Mouse (Mus musculus) erythroblast, embryonic 14.5 days (primary cell): ENCODE data around the gene Nup85. TPM values are rescaled to one million over a fixed set of nuclear protein-coding genes. Genes with fewer than 3 reads are reported as not detected.

Experiments used
- H3K27me3 ChIP-seq: 2 replicates; pipeline ENCODE4 v1.6.1; 2012; ENCODE audit warnings: inconsistent platforms; ENCODE audit not compliant: control insufficient read depth
- H3K36me3 ChIP-seq: 2 replicates; pipeline ENCODE4 v1.6.1; 2012; ENCODE audit warnings: mild to moderate bottlenecking, inconsistent platforms; ENCODE audit not compliant: control insufficient read depth
- H3K4me1 ChIP-seq: 2 replicates; pipeline ENCODE4 v1.6.1; 2012; ENCODE audit warnings: inconsistent platforms; ENCODE audit not compliant: control insufficient read depth
- H3K4me3 ChIP-seq: replicated peaks from 2 replicates; pipeline ENCODE3; 2012; ENCODE audit warnings: moderate library complexity, mild to moderate bottlenecking, inconsistent platforms
- H3K9me3 ChIP-seq: 2 replicates; pipeline ENCODE4 v1.6.1; 2012; ENCODE audit warnings: low read length, inconsistent platforms, mixed read lengths; ENCODE audit not compliant: control insufficient read depth
- GATA1 ChIP-seq: IDR thresholded peaks from 2 replicates; pipeline ENCODE4 v1.6.1; 2012; ENCODE audit warnings: low read length, inconsistent platforms, mixed read lengths
- TAL1 ChIP-seq: IDR thresholded peaks from 3 replicates; pipeline ENCODE4 v1.6.1; 2012; ENCODE audit warnings: low read length, inconsistent platforms, mixed read lengths
- polyA plus RNA-seq: library from polyadenylated mRNA; stranded (reverse); fragments of >175 nt; gene quantifications from 2 replicates; pipeline ENCODE4 v1.2.3, GENCODE M21; 2012

The Nup85 gene
- polyA plus RNA-seq, 1 experiment, result 2.8 TPM

DNA sequence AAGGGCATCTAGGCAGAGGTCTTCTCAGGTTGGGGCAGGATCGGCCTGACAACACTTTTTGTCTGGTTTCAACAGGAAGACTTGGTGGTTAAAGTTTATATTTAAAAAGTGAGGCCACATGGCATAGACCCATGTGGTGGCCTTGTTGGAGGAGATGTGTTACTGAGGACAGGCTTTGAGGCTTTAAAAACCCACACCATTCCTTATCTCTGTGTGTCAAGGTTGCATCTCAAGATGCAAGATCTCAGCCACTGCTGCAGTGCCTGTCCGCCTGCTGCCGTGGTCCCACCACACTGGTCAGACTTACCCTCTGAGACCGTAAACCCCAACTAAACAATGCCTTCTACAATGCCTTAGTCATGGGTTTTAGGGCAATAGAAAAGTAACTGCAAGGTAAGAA, 34.1 kb downstream of the Nup85 start:
- H3K4me1 ChIP-seq, result peaks cover 40% of the 10 kb centered on the region

DNA sequence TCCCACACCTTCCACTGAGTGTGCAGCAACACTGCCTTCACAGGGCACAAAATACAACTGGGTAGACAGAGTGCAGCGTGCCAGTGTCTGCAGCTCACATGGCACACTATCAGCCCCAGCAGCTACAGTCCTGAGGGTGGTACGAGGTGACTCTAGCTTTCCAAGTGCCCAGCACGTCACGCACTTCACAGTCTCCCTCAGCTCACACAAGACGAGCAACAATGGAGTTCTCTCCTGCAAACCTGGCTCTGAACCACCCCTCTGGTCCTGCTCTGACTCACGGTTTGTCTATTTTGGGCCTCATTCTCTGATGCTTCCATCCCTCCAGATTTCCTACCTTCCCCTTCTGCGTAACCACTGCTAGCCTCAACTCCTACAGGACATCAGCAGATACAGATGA, 35.5 kb downstream of the Nup85 start:
- no peak for TF ChIP-seq GATA1
- TF ChIP-seq TAL1, result no peak
- Histone ChIP-seq H3K4me3 (peak overlapping the region; percentile 5), H3K9me3 (no peaks in the 10 kb centered on the region), H3K27me3 (no peaks in the 10 kb centered on the region), H3K4me1 (peaks cover 45% of the 10 kb centered on the region), H3K36me3 (peaks cover 71% of the 10 kb centered on the region)

More for the DNA sequence above, 34.1 kb downstream of the Nup85 start:
- no peaks in the 10 kb centered on the region for H3K27me3 ChIP-seq
- no peak overlapping the region for H3K4me3 ChIP-seq
- H3K9me3 ChIP-seq, result no peaks in the 10 kb centered on the region
- TF ChIP-seq TAL1 (no peak), GATA1 (no peak)
- peaks cover 85% of the 10 kb centered on the region for H3K36me3 ChIP-seq

DNA sequence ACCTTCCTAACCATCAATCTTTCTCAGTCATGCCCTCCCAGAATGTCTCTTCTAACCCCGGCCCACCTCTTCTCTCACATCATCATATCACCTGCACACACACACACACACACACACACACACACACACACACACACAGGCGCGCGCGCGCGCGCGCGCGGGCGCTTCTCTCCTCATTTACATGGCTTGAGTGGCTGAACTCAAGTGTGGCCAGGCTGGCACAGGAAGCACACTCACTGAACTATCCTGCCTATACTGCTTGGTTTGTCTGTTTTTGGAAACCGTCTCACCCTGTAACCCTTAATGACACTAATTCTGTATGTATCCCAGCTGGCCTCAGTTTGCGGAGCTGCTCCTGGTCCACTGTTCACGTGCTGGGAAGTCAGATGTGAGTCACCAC, 36.5 kb downstream of the Nup85 start:
- Histone ChIP-seq H3K9me3 (no peaks in the 10 kb centered on the region), H3K27me3 (no peaks in the 10 kb centered on the region), H3K36me3 (peaks cover 72% of the 10 kb centered on the region), H3K4me3 (no peak overlapping the region), H3K4me1 (peaks cover 56% of the 10 kb centered on the region)
- TF ChIP-seq TAL1, result no peak

DNA sequence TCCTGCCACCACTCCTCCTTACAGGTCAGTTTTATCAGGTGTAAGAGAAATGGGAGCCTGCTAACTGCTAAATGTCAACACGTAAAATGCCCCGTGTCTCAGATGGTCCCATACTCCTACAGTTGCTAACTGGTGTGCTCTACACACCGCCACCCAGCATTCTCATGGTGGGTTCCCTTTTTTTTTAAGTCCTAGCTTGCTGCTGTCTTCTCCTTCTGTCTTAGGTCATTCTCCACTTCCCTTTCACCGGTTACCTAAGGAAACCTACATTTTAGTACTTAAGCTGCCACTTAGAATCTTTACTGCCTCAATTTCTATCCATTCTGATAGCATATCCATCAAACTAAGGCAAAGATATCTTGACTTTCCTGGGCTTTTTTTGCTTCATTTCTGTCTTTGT, 36.9 kb downstream of the Nup85 start:
- Histone ChIP-seq H3K4me1 (peaks cover 56% of the 10 kb centered on the region), H3K9me3 (no peaks in the 10 kb centered on the region), H3K4me3 (no peak overlapping the region), H3K36me3 (peaks cover 72% of the 10 kb centered on the region), H3K27me3 (no peaks in the 10 kb centered on the region)
- TF ChIP-seq GATA1 (no peak), TAL1 (no peak)

DNA sequence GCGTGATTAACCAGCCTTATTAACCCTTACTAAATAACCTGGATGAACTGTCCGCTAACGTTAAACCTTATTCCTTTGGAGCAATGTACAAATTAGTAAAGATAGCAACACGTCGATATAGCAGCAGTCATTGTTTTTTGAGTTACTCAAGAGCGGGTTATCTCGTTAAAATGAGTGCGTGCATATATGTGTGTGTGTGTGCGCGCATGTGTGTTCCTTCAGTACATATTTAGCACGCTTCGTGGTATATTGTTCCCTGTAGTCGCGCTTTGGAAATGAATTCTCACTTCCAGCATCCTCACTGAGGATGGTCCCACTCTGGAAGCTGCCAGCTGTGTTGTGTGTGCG, 38.9 kb downstream of the Nup85 start:
- peak overlapping the region; percentile 70 for H3K4me3 ChIP-seq
- TF ChIP-seq GATA1, result no peak
- TF ChIP-seq TAL1, result no peak
- H3K27me3 ChIP-seq, result no peaks in the 10 kb centered on the region
- no peaks in the 10 kb centered on the region for H3K9me3 ChIP-seq
- peaks cover 57% of the 10 kb centered on the region for H3K4me1 ChIP-seq
- peaks cover 74% of the 10 kb centered on the region for H3K36me3 ChIP-seq

DNA sequence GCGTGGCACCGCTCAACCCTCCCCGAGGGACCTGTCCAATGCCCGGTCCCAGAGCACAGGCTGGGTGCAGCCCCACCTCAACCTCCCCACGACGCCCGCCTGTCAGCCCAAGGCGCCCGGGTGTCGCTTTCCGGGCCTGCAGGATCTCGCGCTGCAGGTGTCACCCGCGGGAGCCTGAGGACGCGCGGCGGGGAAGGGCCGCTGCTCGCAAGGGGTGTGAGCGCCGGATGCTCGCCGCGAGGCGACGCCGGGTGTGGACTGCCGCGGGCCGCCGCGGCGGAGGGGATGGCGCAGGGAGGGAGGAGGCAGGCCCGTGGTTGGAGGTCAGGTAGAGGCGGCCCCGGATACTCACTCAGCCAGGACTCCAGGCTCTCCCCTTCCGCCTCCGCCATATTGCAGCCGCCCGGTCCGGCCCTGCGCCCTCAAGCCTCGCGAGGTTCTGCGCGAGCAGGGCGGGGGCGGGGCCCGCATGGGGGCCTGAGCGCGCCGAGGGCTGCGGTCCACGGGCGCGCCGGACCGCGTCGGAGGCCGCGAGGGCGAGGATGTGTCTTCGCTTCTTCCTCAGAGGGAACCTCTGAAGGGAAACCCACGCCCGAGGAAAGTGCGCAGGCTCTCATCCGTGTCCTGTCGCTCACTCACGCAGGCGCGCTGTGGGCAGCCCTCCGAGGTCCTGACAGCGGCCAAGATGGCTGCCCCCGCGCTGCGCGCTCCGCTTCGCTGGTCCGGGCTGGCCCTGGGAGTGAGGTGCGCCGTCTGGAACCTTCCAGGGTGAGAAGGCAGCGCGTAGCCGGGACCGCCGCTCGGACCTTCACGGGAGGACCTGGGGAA, 39.5 kb downstream of the Nup85 start, which contains the start of the genes Mrps7 and Gga3:
Gene Mrps7, plus strand, starts transcription at position 450 of the 828 bp plus-strand sequence.
Gene Gga3, minus strand, starts transcription at position 576 of the 828 bp plus-strand sequence.
- no peaks in the 10 kb centered on the region for H3K9me3 ChIP-seq
- H3K27me3 ChIP-seq, result no peaks in the 10 kb centered on the region
- peaks cover 74% of the 10 kb centered on the region for H3K36me3 ChIP-seq
- no peak for TF ChIP-seq GATA1
- TF ChIP-seq TAL1, result no peak
- peaks cover 55% of the 10 kb centered on the region for H3K4me1 ChIP-seq
- H3K4me3 ChIP-seq, result peak within 1 kb of the TSS; percentile 70

DNA sequence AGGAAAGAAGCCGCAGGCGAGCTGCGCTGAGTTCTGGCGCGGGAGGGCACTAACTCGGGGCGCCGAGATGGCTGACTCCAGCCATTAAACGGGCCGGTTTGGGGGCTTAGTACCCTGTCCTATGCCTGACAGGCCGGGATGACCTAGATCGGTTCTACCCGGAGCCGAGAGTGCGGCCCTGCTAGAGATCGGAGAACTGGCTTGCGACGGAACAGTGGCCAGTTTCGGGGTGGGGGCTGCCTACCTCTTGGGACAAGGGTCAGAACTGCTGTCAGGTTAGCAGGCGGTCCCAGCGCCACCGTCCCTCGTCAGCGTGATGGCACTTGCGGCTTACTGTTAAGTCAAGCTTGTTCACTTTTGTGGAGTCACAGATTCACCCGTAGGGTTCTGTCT, 40.1 kb downstream of the Nup85 start:
- Histone ChIP-seq H3K27me3 (no peaks in the 10 kb centered on the region), H3K4me1 (peaks cover 61% of the 10 kb centered on the region), H3K4me3 (peak overlapping the region; percentile 70), H3K36me3 (peaks cover 76% of the 10 kb centered on the region), H3K9me3 (no peaks in the 10 kb centered on the region)
- no peak for TF ChIP-seq GATA1
- TF ChIP-seq TAL1, result no peak

DNA sequence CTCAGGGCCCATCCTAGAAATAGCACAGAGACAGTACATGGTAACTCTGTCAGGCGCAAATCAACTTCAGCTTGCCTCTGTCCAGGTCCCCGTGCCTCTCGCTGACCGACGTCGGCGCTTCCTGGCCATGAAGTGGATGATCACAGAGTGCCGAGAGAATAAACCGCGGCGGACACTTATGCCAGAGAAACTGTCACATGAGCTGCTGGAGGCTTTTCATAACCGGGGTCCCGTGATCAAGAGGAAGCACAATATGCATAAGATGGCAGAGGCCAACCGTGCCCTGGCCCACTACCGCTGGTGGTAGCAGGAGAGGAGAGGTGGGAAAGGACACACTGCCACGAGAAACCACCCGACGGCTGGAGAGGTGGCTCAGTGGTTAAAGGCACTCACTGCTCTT, 42.5 kb downstream of the Nup85 start:
- Histone ChIP-seq H3K4me3 (no peak overlapping the region), H3K36me3 (peaks cover 77% of the 10 kb centered on the region), H3K27me3 (no peaks in the 10 kb centered on the region), H3K9me3 (no peaks in the 10 kb centered on the region), H3K4me1 (peaks cover 56% of the 10 kb centered on the region)
- TF ChIP-seq GATA1, result no peak
- no peak for TF ChIP-seq TAL1

- TF ChIP-seq GATA1 (no peak), TAL1 (no peak)
- H3K27me3 ChIP-seq, result no peaks in the 10 kb centered on the region
- no peaks in the 10 kb centered on the region for H3K9me3 ChIP-seq
- peaks cover 68% of the 10 kb centered on the region for H3K36me3 ChIP-seq
- no peak overlapping the region for H3K4me3 ChIP-seq
- H3K4me1 ChIP-seq, result peaks cover 58% of the 10 kb centered on the region
Measured at GRCm38 (mm10) chr11:115608421-115609399, 44.5 kb downstream of the Nup85 start.
